Mouse (Mus musculus) yolk sac, embryonic 10.5 days (tissue): Measurements from ENCODE around the gene Nfe2l3.
A peak's percentile ranks its signal among the peaks of the same experiment; 100 is the strongest.
"Not testable (repeated sequence)": the region's sequence is repeated elsewhere in the genome, so short reads cannot be mapped to it uniquely, and the experiment has no call there.

Source experiments
- DNase-seq: peaks from one replicate; pipeline ENCODE4 v3.0.0-alpha.2; 2017; ENCODE audit warnings: low spot score

Gene Nfe2l3

DNA sequence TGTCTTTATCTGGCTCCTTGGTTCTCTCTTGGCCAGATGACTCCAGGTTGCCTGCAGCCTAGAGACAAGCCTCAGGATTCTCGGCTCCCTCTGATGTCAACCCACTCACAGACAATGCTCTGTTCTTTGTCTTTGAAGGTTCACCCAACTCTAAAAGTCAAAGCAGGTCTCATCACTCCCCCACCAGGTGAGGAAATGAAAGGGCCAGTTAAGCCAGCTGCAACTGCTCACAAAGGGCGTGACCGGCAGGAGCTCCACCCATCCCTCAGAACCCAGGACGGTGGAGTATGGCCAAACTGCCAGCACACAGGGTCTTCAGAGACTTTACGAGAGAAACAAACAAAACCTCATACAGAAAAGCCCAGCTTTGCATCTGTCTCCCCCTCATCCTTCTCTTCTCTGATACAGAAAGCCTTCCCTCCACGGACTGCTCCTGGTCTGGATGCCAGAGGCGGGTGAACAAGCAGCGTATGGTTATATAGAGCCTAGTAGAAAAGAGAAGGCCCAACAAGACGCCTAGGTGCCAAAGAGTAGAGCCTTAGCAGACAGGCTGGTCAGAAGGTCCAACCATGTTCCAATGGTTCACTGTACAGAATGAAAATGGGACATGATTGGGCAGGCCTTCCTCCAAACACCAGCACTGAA is 9.8 kb downstream of the Nfe2l3 start:
- DNase-seq = no peak

DNA sequence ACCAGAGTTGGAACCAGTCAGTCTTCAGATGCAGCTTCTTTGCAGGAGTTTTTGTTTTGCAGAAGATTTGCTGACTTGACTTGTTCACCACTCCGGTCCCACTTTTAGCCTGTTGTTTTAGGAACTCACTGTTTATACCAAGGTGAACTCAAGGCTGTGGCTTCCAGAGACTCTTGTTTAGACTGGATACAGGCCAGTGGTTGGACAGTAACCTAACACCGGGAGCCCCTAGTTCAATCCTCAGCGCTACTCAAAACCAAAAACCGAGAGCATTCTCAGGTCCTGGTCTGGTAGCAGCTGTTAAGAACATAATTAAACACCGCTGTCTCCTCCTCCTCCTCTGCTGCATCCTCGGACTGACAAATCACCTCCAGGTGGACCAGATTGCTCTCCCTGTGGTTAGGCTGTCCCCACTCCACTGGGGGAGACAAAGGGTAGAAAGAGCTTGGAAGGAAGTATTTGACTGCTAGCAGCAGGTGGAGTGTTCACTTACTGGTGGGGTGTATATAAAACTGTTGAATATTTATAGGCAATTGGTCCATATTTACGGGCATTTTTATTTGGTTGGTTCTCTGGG is 20.5 kb downstream of the Nfe2l3 start:
- no peak for DNase-seq

- no peak for DNase-seq
Observed at GRCm38 (mm10) chr6:51454949-51455348, 22.5 kb downstream of the Nfe2l3 start.

- DNase-seq = no peak
Observed at GRCm38 (mm10) chr6:51456198-51456597, 23.7 kb downstream of the Nfe2l3 start.

- DNase-seq = no peak
Observed at GRCm38 (mm10) chr6:51457283-51457682, 24.8 kb downstream of the Nfe2l3 start.

GRCm38 (mm10) chr6:51457770-51458387 is 25.4 kb downstream of the Nfe2l3 start:
- DNase-seq = peak; percentile 8

- DNase-seq = peak; percentile 24
Observed at GRCm38 (mm10) chr6:51458925-51459312, 26.4 kb downstream of the Nfe2l3 start.

DNA sequence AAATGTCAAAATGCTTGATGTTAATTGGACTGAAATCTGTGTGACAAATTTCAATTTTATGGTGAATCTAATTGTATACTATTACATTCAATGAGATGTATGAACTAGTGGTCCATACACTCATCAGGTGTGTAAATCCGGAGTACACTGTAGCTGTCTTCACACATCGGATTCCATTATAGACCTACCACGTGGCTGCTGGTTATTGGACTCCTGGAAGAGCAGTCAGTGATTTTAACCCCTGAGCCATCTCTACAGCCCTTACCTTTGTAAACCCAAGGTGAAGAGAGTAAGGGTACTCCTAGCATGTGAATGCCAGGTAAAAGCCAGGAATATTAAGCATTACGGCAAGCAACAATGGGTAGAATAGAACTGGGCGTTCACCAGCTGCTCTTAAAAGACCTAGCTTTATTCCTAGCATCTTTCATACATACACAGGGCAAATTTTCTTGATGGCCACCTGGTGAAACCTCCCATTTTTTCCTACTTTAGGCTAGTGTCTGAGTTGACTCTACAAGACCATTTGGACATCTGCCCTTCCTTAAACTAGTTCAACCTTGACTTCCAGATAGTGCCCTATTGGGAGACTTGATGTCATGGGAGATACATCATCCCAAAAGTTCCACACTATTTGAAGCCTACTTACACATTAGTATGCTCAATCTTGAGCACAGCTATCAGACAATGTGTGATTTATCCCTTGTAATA is 27.0 kb downstream of the Nfe2l3 start:
- peak; percentile 37 for DNase-seq

- peak; percentile 26 for DNase-seq
Observed at GRCm38 (mm10) chr6:51460021-51460360, 27.5 kb downstream of the Nfe2l3 start.

DNA sequence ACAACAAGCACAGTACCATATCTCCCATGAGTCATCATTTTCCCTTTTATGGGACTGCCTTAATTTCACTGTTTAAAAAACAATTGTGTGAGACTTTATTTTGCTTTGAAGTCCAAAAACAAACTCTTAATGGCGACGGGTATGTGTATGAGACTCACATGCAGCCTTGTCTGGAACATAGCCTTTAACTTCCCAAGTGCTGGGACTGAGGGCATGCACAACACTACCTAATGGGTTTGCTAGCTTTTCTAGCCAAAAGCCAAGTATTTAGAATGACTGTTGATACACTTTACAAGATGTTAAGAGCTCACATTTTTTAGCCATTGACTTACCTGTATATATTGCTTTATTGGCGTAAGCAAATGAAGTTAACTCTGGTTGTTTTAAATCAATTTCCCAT is 27.9 kb downstream of the Nfe2l3 start:
- DNase-seq = no peak

GRCm38 (mm10) chr6:51467649-51468048 is 35.2 kb downstream of the Nfe2l3 start:
- no peak for DNase-seq

DNA sequence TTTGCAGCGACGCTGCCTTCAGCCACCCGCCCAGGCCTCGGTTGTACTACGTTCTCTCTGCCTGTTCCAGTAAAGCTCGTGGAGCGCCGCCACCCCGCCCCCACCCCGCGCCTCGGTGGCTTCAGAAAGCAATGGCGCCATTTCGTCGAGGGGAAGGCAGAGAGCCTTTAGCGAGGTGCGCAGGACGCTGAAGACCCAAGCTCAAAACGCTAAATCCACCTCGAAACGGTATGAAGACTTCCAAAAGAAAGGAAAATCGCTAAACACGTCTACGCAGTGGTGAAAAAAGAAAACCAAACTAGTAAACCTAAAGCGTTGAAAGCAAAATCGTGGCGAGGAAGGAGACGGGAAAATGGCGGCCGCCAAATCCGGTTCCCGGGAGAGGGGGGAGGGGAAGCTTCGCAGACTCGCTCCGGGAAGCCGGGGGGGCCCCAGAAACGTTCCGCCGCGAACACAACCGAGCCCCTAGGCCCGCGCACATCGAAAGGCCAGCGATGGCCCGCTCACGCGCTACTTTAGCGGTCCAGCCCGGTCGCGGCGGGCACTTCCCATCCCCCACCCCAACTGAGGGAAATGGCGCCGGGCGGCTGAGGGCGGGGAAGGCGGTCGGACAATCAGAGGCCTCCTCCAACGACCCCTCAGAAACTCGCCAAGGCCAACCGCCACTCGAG is 36.6 kb downstream of the Nfe2l3 start:
- peak; percentile 89 for DNase-seq

DNA sequence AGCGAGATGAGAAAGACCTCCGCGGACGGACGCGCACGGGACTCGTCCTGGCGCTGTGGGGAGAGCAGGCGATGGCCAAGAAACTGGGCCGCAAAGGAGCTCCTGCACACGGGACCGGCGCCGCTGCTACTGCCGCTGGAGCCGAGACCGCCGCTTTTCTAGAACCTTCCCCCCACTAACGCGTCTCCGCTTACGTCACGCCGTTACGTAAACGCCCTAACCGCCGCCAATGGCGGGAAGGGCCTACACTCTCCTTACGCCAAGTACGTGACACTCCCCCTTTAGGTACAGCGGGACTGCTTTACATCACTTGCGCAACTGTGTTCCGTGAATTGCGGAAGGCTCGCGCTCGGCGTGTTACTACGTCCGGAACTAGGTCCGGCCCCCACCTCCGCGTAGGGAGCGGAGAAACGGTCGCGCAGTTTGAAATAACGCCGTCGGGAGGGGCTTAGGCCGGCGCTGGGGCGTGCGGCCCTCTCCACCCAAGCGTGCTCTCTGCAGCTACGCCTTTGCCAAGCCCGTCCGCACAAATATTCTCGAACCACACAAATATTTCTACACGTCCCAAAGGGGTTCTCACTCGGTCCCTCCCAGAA is 37.3 kb downstream of the Nfe2l3 start, which contains the start of gene Hnrnpa2b1:
Gene Hnrnpa2b1, minus strand, starts transcription at position 180 of the 596 bp plus-strand sequence.
- peak; percentile 98 for DNase-seq

DNA sequence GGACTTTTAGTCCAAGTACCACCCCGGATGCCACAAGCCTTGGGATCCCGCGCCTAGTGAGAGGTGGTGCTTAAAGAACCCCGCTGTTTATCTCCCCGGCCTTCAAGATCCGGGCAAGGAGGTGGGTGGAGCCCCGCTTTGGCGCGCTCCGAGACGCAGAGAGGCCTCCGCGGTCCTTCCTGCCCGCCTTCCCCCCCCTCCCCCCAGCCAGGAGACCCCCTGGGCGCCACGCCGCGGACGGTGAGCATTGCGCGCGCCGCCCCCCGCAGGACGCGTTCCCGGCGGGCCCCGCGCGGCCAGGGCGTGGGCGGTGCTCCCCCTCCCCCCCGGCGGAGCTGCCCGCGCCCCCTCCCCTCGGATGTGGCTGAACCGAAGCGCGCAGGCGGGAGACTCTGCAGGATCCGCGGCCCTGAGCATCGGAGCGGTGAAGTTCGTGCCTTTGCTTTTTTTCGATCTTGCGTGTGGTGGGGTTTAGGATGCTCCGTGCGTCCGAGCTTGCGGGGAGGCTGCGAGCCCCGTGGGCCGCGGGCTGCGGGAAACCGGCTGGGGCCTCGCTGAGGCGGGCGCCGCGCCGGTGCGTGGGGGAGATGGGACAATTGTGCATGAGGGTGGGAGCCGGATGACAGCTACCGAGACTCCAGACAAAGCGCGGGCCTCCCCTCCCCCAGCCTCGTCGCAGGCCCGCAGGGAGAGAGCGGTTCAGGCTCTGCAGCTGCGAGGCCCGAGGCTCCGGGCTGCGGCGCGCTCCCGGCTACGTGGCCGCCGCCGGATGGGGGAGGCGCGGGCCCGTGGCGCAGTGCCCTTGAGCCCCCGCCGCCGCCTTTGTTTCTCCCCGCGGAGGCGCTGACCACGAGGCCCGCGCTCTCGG is 38.1 kb downstream of the Nfe2l3 start, which contains the start of gene Cbx3:
Gene Cbx3, plus strand, starts transcription at position 50 of the 868 bp plus-strand sequence.
- DNase-seq = peak; percentile 96

GRCm38 (mm10) chr6:51471179-51471505 is 38.7 kb downstream of the Nfe2l3 start:
- DNase-seq = no peak

- DNase-seq = no peak
Observed at GRCm38 (mm10) chr6:51471782-51472181, 39.3 kb downstream of the Nfe2l3 start.

GRCm38 (mm10) chr6:51472213-51472612 is 39.7 kb downstream of the Nfe2l3 start:
- DNase-seq = no peak

GRCm38 (mm10) chr6:51479136-51479731 is 46.8 kb downstream of the Nfe2l3 start:
- DNase-seq = no peak

GRCm38 (mm10) chr6:51481548-51481947 is 49.1 kb downstream of the Nfe2l3 start:
- no peak for DNase-seq

DNA sequence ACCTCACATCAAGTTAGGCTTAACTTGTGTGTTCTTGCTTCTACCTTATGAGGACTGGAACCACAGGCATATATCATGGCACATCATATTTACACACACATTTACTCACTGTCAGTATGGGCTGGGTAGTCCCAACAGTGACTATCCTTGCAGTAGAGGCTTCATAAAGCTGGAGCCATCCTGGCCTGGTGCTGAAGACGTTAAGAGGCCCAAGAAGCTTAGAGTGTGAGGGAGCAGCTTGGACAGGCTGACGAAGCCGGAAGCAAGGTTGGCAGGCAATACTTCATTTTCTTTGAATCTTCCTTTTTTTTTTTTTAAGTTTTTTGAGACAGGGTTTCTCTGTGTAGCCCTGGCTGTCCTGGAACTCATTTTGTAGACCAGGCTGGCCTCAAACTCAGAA is 51.4 kb downstream of the Nfe2l3 start:
- DNase-seq = no peak

DNA sequence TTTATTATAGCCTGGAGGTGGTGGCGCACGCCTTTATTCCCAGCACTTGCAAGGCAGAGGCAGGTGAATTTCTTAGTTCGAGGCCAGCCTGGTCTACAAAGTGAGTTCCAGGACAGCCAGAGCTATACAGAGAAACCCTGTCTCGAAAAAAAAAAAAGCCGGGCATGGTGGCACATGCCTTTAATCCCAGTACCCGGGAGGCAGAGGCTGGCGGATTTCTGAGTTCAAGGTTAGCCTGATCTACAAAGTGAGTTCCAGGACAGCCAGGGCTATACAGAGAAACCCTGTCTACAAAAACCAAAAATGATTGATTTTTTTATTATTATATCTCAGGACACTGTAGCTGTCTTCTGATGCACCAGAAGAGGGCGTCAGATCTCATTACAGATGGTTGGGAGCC is 52.1 kb downstream of the Nfe2l3 start:
- not testable (repeated sequence) for DNase-seq
